Mouse (Mus musculus) ZHBTc4 (cell line): ENCODE data around the gene Scamp3.
"Not testable (repeated sequence)": the region's sequence is repeated elsewhere in the genome, so short reads cannot be mapped to it uniquely, and the experiment has no call there.

Experiments
- DNase-seq: peaks from one replicate; pipeline ENCODE4 v3.0.0-alpha.2; 2011; ENCODE audit warnings: low read depth, low spot score

The Scamp3 gene

DNA sequence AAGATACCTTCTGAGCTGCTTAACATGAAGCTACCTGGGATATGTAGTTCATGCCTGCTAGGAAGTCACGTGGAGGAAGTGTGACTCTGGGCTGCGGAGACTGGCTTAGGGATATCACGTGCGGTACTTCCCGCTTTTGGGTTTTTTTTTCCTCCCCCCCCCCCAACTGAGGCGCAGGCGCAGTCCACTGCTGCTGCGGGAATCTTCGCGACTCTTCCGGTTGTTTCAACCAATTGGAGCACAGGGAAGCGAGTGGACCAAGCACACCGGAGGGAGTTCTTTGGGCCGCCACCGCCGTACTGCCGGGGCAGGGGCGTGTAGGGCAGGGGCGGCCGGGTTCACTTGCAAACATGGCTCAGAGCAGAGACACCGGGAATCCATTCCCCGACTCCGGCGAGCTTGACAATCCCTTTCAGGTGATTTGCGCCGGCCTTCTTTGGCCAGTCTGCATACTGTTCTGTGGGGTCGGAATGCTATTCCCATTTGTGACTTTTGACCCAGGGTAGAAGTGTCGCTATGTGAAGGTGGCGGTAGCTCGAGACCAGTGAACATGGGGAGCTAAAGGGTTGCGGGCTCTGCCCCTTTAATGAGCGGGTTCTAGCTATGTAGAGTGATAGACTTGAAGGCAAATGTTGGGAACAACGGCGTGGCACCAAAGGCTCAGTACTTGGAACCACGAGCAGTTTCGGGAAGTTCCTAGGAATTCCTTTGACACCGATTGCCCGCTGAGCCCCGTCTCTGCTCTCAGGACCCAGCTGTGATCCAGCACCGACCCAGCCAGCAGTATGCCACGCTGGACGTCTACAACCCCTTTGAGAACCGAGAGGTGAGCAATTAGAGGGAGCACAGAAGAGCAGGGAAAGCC is at the start of gene Scamp3:
Gene Scamp3 (plus strand): TSS at position 232 of the 865 bp plus-strand sequence.
- DNase-seq: peak; percentile 99

DNA sequence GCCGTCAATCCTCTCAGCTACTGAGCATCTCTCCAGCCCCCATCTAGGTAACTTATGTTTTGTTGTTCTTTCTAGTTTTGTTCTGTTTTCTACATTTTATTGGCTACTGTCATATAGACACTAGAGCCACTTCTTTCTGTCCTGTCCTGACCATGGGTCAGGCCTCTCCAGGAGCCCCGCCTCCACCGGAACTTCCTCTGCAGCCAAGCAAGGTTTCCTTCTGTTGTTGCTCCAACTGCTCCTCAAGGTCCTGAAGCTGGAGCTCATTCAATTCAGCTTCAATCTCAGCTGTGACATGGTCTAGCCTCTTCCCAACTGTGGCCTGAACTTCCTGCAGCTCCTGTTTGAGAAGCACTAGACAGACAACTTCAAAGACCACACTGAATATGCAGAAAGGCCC is 47.4 kb upstream of the Scamp3 start:
- DNase-seq: no peak

DNA sequence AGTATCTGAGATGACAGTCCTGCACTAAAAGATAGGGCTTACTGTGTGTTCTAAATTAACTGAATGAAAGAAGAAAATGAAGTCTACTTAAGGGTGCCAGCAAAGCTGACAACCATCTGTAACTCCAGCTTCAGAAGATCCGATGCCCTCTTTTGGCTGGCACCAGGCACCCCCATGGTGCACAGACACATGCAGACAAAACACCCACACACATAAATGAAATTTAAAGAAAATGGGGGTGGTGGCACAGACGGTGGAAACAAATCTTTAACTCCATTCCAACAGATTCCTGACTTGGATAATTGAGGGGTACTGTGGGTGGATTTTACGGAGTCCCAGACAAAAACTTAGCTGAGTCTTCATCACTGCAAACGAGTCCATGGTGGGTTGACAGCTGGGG is 45.5 kb upstream of the Scamp3 start:
- DNase-seq: no peak

DNA sequence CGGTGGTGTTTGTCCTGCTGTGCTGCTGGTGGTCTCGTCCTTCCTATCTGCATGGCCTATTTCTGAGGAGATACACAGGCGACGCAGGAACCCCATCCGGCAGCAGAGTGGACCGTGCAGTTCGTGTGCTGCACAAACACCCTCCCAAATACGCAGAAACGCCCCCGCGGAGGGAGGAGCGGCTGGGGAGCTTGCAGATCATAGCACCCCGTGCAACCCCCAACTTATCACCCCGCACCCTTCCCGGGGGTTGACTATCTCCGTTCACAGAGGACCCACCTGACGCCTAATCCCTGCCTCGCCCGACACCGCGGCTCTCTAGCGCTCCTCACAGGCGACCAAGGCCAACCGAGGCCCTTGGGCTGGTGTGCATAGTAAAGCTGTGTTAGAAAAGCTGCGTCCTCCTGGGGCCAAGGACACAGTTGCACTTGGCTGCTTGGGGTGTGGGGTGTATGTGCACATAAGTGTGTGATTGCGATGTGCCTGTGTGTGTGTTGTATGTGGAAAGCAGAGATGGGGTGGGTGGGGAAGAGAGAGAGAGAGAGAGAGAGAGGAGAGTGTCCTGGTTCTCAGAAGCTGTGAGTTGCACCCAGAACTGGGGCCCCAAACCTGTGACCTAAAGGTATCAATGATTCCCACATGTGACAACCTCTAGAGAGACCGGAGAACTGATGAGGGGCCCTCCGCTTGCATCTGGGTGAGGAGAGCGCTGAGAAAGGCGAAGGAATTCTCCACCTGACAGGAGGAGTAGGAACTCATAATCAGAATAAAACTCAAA is 44.8 kb upstream of the Scamp3 start:
- no peak for DNase-seq

DNA sequence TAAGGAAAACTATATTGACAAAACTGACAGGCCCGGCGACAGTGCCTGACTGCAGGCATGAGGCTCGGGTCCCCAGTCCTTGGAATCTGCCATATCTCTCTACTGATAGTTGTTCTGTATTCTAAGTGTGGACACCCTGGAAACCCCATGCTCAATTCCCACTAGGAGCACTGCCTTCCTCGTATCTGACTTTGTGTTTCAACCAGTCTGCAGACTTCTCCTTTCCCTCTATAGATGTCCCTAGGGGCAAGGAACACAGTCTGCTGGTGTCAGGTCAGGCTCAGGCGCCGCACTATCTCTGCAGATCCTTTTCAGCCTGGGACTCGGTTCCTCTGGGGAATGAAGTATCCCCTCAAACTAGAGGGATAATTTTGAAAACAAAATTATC is 44.2 kb upstream of the Scamp3 start:
- DNase-seq: no peak

DNA sequence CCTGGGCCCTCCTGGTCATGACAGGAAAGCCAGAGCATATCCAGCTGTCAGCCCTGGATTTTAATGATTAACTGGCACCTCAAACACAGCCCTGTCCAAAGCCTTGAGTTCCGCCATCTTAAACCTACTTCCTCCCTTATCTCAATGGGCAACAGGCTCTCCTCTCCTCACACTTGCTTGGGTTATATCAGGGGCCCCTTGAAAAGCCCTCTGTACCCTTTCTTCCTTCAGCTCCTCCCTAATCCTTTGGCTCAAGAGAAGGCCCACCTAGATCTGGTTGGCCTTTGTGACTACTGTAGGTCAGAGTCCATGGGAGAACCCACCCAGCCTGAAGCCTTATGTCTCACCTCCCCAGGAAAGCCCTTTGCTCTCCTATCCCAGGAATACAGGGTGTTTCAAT is 43.5 kb upstream of the Scamp3 start:
- DNase-seq: no peak

DNA sequence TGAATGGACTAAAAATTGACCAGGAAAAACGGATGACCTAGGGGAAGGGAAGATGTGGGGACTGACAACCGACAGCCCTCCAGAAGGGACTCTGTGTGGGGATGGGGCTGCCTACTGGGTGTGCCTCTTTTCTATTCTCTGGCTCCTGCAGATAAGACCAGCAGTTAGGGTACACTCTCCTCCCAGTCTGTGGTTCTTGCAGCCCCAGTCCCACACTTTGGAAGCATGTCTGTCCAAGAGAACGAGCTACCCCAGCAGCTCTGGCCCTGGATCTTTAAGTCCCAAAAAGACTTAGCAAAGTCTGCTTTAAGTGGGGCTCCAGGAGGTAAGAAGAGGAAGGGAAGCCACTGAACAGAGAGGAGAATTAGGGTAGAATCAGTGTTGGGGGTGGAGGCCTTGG is 41.3 kb upstream of the Scamp3 start, which contains the start of gene Pklr:
Gene Pklr (plus strand): TSS at position 185 of the 400 bp plus-strand sequence.
- DNase-seq: no peak

DNA sequence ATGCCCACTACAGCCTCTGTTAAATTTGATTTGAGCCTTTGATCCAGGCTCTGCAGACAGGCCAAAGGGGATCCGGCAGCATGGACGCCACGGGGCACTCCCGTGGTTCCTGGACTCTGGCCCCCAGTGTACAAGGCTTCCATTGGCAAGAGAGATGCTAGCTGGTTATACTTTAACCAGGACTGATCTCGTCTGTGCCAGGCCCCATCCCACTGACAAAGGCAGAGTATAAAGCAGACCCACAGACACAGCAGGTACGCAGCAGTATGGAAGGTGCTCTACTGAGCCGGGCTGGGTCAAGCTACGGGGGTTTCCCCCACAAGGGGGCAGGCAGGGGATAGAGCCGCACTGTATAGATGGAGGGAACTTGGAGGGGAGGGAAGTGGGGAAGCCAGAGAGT is 40.9 kb upstream of the Scamp3 start:
- peak; percentile 80 for DNase-seq

DNA sequence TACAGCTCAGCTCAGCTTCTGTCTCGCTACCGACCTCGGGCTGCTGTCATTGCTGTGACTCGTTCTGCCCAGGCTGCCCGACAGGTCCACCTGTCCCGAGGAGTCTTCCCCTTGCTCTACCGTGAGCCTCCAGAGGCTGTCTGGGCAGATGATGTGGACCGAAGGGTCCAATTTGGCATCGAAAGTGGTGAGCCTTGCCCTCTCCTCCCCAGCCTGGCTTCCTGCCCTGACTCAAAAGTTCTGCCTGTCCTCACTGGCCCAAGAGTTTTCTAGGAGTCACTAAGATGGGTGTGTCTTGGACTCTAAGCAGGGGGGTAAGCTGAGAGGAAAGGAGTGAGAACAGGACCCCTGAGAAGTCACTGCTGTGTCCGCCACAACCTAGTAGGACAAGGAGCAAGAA is 32.5 kb upstream of the Scamp3 start:
- DNase-seq: no peak

DNA sequence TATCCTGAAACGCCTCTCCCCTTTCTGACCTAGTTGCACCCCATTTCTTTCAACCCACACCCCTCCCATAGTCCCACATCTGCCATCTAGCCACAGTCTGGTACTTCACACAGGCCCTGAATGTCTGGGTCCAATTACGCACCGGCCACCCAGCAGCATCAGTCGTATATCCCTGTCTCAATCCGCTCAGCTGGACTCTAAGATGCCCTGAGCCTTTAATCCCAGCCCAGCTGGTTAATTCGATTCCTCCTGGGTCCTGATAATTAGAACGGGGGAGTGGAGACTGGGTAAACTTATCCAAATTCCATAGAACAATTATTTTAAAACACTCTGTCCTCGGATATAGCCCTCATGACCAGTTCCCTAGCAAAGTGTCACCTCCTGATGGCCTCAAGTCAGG is 31.7 kb upstream of the Scamp3 start:
- no peak for DNase-seq

DNA sequence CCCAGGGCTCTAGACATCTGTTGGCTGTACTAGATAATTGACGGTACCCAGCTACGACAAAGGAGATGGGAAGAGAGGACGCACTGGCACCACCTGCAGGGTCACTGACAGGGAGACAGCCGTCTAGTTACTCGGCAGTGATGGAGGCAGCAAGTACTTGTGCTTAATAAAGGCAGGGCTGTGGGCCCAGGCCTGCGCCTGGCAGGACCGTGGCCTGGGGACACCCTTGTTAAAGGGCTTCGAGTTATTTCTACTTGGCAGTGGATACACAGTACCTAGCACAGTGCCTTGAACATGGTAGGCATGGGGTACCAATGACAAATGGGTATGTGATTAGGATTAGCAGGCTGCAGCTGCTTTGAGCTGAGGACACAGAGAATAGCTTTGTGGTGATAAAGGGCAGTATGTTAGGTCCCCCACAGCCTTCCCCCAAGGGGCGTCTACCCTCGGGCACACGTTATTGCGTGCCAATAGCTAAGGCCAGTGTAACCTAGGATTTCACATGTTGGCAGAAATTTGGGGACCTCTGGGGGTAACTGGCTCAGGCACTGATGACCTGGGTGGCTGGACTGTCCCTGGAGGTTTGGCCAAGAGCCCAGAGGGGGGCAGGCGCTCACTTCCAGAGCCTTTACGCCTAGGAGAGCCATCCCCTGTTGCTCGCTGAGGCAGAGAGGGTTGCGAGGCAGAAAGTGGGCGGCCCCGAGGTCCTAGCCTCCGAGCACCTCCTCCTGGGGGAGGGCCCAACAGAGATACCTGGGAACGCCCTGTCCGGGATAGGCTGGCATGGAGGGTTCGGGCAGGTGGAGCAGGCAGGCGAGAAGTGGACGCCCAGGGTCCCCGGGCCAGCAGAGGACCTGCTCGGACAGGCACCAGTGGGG is 29.9 kb upstream of the Scamp3 start:
- DNase-seq: peak; percentile 55

DNA sequence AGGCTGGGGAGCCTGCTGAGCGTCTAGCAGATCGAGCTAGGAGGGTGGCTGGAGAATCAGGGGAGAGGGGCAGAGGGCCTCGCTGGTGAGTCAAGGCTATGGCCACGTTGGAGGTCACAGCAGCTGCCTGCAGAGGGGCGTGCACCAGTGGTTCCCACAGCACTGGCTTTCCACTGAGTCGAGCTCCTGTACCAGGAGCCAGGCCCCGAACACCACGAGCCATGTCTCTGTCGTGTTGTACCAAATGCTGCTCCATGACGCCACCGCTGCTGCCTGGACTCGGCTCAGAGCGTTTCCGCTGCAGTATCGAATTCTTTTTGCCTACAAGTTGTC is 29.3 kb upstream of the Scamp3 start:
- no peak for DNase-seq

DNA sequence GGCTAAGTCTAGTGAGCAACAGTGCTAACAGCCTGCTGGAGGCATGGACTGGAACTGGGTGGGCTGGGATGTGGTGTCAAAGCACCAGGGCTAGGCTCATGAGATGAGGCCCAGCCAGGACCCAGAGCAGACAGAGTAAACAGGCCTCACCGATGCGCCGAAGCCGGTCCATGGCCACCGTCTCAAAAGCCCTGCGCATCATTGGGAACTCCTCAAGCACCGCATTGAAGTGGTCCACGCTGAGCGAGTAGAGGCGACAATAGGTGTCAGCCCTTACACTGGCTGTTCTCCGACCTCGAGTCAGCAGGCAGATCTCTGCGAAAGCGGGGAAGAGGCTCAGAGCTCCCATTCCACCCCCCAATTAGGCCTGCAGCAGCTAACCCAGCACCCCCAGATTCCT is 28.7 kb upstream of the Scamp3 start:
- no peak for DNase-seq

DNA sequence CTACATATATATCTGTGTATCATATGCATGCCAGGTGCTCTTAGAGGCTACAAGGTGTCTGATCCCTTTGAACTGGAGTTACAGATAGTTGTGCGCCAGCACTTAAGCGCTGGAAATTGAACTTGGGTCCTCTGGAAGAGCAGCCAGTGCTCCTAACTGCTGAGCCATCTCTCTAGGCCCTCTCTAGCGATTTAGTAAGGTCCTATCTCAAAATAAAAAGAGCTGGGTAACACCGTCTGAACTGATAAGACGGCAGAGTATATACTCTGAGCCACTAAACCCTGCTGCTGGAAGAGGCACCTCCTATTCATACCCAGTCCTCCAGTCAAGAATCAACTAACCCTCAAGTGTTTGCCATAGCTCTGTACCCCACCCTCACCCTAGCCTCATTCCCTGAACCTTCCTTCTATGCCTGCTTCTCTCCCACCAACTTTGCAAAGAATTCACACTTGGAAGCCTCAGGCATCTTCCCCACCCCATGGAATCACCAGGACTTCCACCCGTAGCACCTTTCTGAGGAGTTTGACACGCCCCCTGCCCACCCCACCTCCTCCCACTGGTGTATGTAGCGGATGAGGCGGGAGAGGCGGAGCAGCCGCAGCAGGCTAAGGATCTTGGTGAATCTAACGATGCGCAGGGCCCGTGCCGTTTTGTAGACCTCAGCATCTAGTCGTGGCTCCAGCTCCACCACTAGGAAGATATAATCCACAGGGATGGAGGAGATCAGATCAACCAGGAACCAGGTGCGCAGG is 25.0 kb upstream of the Scamp3 start:
- DNase-seq: peak; percentile 79

DNA sequence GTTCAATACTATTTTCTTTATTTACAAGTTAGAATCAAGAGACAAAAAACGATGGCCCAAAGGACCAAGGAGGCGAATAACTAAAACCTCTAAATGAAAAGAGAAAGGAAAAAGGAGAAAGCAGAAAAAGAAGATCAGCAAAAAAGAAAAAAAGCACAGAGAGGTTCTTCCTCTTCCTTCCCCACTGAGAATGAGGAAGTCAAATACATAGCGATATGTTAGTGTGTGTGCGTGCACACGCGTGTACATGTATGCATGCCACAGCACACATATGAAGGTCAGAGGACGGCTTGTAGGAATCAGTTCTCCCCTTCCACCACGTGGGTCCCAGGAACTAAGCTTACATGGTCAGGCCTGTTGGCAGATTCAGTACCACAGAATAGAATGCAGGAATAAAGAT is 20.3 kb upstream of the Scamp3 start:
- no peak for DNase-seq

DNA sequence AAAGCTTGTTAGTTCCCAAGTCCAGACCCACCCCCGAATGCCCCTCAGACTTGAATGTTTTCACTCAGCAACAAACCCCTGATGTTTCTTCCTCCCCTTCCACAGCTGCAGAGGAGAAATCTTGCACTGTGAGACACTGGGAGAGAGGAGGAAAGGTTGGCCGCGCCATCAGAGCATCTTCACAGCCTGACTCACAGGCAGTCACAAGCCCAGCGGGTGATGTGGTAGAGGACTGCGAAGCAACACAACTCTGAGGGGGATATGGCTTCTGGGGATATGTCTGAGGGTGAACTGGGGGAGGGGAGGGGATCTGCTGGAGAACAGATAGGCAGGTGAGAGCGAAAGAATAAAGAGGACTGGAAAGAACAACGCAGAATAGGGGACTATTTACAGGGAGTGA is 18.6 kb upstream of the Scamp3 start:
- DNase-seq: no peak

DNA sequence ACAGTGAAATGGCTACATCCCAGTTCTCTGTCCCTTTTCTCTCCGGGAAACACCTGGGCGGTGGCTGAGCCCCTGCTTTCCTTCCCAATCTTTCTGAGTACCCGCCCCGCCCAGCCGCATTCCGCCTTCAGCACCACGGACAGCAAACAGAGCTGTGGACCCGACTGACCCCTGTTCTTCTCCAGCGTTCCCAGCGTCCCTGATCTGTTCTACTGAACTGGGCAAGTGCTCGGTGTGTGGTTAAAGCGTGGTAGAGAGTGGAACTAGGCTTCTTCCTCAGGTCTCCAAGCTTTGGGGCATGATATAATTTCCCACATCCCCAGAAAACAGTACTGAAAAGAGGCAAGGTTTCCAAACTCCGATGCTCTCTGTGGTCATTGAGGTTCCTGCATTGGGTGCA is 18.1 kb upstream of the Scamp3 start:
- DNase-seq: peak; percentile 84

DNA sequence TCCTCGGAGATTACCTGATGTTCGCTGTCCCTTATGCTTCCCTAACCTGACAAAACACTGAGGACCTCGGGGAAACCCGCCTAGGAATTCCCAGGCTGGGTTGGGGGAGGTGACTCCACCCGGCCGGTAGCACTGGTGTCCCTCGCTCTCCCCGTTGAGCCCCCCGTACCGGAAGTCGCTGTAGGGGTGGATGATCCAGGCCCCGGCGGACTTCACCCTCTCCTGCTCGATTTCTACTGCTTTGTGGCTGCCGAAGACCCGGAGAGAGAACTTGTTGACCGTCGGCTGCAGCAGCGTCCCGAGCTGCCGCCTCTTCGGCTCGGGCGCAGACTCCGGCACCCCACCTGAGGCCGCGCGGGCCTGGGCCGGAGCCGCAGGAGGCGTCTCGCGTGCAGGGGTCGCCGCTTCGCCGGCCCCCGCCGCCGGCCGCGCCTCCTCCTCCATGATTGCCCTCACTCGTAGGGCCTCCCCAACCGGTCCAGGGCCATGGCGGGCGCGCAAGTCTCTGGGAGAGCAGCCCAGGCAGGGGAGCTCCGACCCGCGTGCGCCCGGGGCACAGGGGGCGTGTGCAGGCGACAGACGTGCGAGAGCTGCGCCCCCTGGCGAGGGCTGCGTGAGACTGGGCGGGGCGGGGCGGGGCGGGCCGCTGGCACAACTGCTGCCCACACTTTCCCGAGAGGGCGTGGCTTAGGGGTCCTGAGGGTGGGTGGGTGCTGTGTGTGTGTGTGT is 17.5 kb upstream of the Scamp3 start, which contains the start of gene Hcn3:
Gene Hcn3 (minus strand): TSS at position 581 of the 729 bp plus-strand sequence.
- peak; percentile 95 for DNase-seq

DNA sequence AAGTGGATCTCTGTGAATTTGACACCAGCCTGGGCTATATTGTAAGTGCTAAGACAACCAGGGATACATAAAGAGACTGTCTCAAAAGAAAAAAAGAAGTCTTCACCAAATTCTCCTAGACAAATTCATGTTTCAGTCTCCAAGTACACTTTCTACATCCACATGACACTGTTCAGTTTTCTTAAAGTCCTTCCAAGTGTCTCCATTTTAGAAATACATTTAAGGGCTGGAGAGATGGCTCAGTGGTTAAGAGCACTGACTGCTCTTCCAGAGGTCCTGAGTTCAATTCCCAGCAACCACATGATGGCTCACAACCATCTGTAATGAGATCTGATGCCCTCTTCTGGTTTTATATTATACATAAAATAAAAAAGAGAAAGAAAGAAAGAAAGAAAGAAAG is 16.1 kb upstream of the Scamp3 start:
- DNase-seq: not testable (repeated sequence)

DNA sequence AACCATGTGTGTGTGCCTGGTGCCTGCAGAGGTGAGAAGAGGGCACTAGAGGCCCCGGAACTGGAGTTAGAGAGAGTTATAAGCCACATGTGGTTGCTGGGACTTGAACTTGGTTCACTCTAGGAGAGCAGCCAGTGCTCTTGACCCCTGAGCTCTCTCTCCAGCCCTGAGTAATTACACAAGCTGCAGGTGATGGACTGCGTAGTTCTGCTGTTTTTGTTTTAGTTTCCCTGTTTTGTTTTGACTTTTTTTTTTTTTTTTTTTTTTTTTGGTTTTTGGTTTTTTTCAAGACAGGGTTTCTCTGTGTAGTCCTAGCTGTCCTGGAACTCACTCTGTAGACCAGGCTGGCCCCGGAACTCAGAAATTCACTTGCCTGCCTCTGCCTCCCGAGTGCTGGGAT is 15.5 kb upstream of the Scamp3 start:
- DNase-seq: no peak

DNA sequence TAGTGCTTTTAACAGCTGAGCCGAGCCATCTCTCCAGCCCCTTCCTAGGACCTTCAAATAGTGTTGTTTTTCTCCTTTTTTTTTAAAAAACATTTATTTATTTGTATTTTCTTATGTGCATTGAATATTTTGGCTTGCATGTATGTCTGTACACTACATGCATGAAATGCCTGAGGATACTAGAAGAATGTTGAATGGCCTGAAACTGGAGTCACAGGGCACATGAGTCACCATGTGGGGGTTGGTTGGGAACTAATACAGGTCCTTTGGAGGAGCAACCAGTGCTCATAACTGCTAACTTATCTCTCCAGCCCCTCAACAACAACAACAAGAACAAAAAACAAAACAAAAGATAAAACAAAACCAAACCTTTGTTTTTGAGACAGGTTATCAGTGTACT is 14.2 kb upstream of the Scamp3 start:
- DNase-seq: no peak
